Mouse (Mus musculus) brain, embryonic 14.5 days (tissue): ENCODE measurements around the gene Erbb2. TPM values are rescaled to one million over a fixed set of nuclear protein-coding genes. Genes with fewer than 3 reads are reported as not detected.

Experiments used
- DNase-seq: peaks from one replicate; pipeline ENCODE4 v3.0.0-alpha.2; 2011; ENCODE audit warnings: low read depth
- CTCF ChIP-seq: fragments of 200-500 bp; IDR thresholded peaks from 2 replicates; pipeline ENCODE4 v1.5.1; 2012; ENCODE audit warnings: inconsistent platforms, mild to moderate bottlenecking, moderate library complexity, borderline replicate concordance; ENCODE audit not compliant: insufficient read depth, insufficient read length; ENCODE audit errors: extremely low read depth
- POLR2A ChIP-seq: fragments of 200-500 bp; IDR thresholded peaks from 2 replicates; pipeline ENCODE4 v1.6.1; 2012; ENCODE audit warnings: mild to moderate bottlenecking, inconsistent platforms, borderline replicate concordance; ENCODE audit not compliant: poor library complexity, insufficient read depth, insufficient read length, severe bottlenecking; ENCODE audit errors: extremely low read depth
- polyA plus RNA-seq: library from polyadenylated mRNA; depleted of rRNA; stranded (reverse); fragments of >200 nt; gene quantifications from 2 replicates; pipeline ENCODE4 v1.2.3, GENCODE M21; 2012

The Erbb2 gene
- polyA plus RNA-seq, 1 experiment, result 10.4 TPM

DNA sequence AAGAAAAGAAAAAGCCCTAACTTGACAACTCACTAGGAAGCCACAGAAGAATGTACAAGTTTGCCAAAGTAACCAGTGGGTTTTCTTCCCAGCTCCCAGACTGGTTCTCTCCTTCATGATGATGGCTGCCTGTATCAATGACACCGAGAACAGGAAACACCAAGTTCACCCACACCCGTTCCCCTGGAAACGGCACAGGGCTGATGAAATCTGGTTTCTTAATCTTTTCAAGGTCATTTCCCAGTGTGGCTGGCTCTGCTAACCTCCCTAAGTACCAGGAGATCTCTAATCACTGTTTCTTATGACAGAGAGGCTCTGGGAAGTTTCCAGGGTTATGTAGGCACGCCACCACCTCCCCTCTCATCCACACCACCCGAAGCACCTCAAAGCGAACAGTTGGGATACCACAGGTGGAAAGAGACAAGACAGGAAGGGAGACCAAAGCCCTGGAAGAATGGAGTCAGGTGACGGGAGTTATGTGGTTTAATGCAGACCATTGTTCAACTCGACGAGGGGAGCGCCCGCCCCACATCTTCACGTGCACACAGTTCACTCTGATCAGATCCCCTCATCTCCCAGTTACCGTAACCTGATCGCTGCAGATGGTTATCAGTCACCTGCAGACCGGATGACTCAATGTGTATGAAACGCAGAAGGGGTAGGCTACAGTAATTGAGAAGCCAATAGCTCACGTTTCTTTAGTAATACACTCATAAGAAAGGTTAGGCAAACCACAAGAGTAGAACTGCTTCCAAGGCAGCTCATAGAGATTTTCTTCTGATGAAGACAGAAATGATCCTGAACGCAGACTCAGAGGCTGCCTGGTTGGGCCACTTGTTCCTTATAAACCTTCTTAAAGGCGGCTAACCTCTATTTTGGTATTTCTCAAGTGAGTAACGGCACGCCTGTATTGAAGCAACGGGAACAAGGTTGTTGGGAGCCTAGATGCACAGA is 57.8 kb downstream of the Erbb2 start:
- DNase-seq, result no peak
- no peak for TF ChIP-seq CTCF
- no peak for TF ChIP-seq POLR2A

DNA sequence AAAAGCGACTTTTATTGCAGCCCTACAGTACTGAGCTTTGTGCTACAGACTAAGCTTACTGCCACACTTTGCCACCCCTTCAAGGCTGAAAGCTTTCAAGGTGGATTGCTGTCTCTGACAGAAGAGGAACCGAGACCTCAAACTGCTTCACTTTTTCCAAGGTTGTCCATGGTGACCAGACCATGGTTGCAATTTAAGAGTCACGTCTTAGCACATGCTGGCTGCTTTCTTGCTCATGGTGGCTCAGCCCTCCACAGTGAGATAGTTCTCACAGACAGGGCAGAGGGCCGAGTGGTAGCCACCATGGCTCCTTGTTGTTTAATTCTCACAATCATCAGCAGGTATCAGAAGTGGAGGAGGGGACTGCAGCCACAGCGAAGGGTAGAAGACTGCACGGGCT is 58.5 kb downstream of the Erbb2 start:
- TF ChIP-seq CTCF (no peak), POLR2A (no peak)
- DNase-seq, result no peak

DNA sequence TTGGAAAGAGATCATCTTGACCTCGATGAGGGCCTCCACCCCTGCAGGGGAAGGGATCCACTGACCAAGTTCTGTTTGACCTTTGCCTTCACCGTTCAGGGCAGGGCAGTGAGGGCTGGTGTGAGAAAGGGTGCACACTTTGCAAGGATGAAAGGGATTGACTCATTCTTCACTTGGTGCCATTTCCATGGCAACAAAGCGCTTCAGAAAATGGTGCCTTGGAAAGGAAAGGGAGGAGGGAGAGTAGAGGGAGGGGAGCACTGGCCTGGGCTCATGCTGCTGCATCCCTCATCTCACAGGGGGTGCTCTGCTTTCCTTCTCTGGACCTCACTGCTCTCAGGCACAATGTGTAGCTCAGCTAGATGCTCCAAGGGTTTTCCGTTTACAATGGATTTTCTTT is 60.4 kb downstream of the Erbb2 start:
- peak; percentile 17 for DNase-seq
- TF ChIP-seq CTCF, result no peak
- TF ChIP-seq POLR2A, result no peak

DNA sequence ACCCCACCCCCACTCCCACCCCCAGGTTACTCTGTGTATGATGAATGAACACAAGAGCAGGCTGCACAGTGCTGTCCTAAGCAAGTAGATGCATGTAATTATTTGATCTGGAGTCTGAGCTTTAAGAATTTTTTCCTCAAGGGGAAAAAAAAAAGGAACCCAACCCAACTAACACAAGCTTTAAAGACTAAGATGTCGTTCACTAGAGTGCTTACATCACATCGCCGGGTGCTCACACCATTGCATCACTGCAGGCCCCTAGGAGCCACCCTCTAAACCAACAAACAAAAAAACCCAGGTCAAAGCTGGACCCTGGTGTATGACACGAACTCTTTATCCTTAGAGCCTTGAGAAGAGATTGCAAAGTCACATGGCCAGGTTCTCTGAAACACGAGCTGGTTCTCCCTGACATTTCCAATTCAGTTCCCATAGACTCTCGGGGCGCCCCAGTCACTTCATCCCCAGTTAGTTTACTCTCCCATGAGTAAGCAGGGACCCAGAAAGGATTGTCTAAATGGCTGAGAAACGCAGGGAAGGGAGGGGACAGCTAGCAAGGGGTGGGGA is 61.7 kb downstream of the Erbb2 start:
- no peak for DNase-seq
- TF ChIP-seq CTCF (no peak), POLR2A (no peak)

DNA sequence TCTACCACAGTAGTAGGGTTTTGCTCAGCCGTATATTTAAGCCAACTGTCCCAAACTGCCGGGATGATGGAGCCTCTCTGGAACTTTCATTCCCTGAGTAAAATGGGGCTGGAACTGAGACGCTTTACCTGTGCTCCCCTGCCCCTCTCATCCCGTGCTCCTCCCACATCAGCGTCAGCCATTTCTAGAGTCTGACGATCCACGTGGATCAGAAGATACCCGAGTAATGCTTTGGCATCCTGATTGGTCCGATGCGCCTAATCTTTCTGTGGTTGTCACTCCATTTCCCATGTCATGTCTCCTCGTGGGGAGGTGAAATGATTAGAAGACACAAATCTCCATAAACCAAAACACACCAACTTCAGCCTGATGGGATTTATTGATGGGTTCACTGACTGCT is 62.7 kb downstream of the Erbb2 start:
- no peak for DNase-seq
- TF ChIP-seq POLR2A (no peak), CTCF (no peak)

- no peak for DNase-seq
- TF ChIP-seq POLR2A (no peak), CTCF (no peak)
Observed at GRCm38 (mm10) chr11:98475630-98476433, 63.6 kb downstream of the Erbb2 start.

DNA sequence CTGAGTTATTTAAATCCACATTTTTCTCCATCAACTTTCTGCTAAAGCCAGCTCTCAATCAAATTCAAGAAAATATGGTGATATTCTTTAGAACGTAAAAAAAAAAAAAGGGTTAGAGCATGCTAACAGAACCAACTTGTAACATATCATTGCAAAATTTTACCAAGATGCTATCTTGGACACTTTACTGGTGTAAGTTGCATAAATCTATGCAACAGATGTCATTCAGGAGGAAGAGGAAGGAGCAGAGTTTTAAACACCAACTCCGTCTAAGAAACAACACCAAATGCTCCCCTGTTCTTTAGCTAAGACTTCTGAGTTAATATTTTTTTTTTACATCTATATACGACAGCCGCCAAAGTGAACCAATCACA is 64.2 kb downstream of the Erbb2 start:
- TF ChIP-seq POLR2A, result no peak
- TF ChIP-seq CTCF, result no peak
- DNase-seq, result no peak

- TF ChIP-seq POLR2A (no peak), CTCF (no peak)
Observed at GRCm38 (mm10) chr11:98477011-98477701, 64.9 kb downstream of the Erbb2 start.

GRCm38 (mm10) chr11:98479026-98479939 is 67.0 kb downstream of the Erbb2 start:
- DNase-seq, result no peak
- no peak for TF ChIP-seq POLR2A
- no peak for TF ChIP-seq CTCF

More at GRCm38 (mm10) chr11:98477011-98477701, 64.9 kb downstream of the Erbb2 start:
- DNase-seq, result no peak
